Mouse (Mus musculus) G1E (cell line): ENCODE results near the gene Cdk17.

Source experiments
- CTCF ChIP-seq: IDR thresholded peaks from 2 replicates; pipeline ENCODE4 v1.5.1; 2012; ENCODE audit warnings: low read depth, low read length, inconsistent platforms, mixed read lengths
- POLR2AphosphoS5 ChIP-seq: IDR thresholded peaks from 2 replicates; pipeline ENCODE4 v1.6.1; 2012; ENCODE audit warnings: low read depth, low read length, inconsistent platforms; ENCODE audit not compliant: insufficient replicate concordance
- TAL1 ChIP-seq: conservative IDR thresholded peaks from 2 replicates; pipeline ENCODE4 v1.6.1; 2012; ENCODE audit warnings: low read depth, low read length, inconsistent platforms, mixed read lengths

GRCm38 (mm10) chr10:93276857-93277256, 116.2 kb downstream of the Cdk17 start:
- TF ChIP-seq CTCF, result no peak
- TF ChIP-seq POLR2AphosphoS5, result no peak
- no peak for TF ChIP-seq TAL1
